Mouse (Mus musculus) left cerebral cortex, adult 18-20 months (tissue): Measurements from ENCODE around the gene Smyd1. TPM values are rescaled to one million over a fixed set of nuclear protein-coding genes. Genes with fewer than 3 reads are reported as not detected.
A peak's percentile ranks its signal among the peaks of the same experiment; 100 is the strongest.
"Not testable (repeated sequence)": the region's sequence is repeated elsewhere in the genome, so short reads cannot be mapped to it uniquely, and the experiment has no call there.

Source experiments
- DNase-seq, 2 experiments: peaks; one replicate each; pipeline ENCODE4 v3.0.0; 2021 to 2022; ENCODE audit warnings: low spot score in 2 of 2, mixed read lengths in 1 of 2
- long read RNA-seq, 2 experiments: library from polyadenylated mRNA; stranded (forward); transcript quantifications; one replicate each; pipeline ENCODE4 v2.0.0; 2021
- total RNA-seq, 2 experiments: library from RNA; stranded (reverse); gene quantifications; 2 replicates each; pipeline ENCODE4 v1.2.3; 2021

Gene Smyd1
- under 1 TPM; 0.16 to 0.70 TPM for total RNA-seq
- long read RNA-seq, experiment 1, partial matches to known transcripts, result 0 of 1 reads
- long read RNA-seq, experiment 1, other reads (novel, unspliced or antisense), result 1 of 1 reads
- long read RNA-seq, experiment 2, result 0 reads

DNA sequence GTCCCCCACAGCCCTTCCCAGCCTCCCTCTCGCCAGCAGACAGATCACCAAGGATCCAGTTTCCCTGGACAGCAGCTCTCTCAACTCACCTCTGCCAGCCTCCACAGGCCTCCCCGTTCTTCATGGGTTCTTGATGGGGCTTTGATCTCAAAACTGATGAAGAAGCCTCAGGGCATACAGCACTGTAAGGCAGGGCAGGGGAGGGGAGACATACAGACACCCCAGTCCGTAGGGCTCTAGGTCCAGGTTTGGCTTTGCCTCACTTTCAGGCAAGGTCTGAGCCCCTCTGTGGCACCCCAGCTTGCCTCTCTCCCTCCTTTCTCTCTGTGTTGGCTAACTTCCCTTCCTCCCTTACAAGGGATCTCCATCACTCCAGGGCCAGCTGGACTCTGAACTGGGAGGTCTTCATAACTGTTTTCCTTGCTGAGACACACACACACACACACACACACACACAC lies at the start of gene Smyd1:
Gene Smyd1, minus strand, starts transcription at position 408 of the 458 bp plus-strand sequence.
- no peak for DNase-seq

DNA sequence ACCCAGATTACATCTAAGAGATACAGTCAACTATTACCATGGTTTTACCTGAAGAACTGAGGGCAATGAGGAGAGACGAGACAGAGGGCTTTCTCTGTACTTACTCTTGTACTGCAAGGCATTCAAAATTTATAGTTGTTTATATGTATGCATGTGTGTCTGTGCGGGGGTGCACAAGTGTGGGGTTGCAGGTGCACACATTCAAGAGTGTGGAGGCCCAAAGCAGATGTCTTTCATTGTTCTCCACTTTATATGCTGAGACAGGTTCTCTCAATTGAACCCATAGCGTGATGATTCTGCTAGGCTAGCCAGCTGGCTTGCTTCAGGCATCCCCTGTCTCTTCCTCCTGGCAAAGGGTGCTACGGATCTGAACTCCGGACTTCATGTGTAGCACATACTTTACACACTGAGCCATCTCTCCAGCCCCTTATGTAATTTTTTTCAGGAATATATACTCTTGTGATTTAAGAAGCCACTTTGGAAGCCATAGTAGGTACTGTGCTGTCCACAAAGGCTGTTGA lies 49.1 kb upstream of the Smyd1 start:
- no peak for DNase-seq

DNA sequence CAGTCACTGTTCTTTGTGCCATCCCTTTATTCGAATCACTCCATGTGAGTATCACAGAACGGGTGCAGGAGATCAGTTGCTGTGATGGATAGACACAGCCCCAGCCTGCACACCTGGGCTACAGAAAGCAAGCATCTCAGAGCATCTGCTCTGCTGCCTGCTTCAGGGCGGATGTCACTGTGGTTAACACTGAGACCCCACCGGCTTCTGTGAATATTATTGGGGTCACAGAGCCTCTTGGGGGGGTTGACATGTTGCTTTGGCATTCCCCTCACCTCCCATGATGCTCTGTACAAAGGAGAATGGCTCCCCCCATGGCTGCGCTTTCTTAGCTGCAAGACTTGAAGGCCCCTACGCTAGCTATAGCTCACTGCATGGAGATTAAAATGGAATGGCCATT lies 47.4 kb upstream of the Smyd1 start:
- no peak for DNase-seq

DNA sequence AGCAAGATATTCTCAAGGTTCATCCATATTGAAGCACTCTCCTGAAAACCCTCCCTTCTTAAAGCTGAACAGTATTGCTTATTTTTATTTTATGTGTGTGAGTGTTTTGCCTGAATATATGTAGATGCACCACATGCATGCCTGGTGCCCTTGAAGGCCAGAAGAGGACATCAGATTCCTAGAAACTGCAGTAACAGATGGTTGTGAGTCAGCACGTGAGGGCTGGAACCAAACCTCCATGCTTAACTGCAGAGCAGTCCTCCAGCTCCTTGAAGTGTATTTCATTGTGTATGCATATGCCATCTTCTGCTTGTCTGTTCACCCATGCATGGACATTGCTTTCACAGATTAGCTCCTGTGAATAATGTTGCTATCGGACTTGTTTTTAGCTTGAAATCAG lies 42.0 kb upstream of the Smyd1 start:
- DNase-seq, result peak in 1 of 2 experiments; percentile 9

DNA sequence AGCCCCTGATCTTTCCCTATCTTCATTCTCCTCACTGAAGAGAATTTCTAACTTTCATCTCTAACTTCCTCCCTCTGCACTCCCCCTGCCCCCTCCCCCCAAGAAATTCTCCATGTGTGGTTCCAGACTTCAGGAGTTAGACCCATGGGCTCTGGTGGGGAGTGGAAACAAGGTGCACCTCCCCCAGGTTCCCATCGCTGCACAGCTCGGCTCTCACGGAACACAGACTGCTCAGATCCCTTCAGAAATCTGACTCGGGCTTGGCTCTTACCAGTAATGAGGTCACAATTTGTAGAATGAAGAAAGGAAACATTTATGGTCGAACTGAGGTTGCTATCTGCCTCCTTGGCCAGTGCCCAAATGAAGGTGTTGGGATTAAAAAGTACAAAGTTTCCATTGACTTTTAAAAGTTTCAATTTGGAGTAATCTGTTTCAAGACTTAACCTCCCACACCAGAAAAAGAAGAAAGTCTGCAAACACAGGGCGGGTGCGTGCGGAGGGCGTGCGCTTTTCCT lies 39.2 kb upstream of the Smyd1 start:
- no peak for DNase-seq

DNA sequence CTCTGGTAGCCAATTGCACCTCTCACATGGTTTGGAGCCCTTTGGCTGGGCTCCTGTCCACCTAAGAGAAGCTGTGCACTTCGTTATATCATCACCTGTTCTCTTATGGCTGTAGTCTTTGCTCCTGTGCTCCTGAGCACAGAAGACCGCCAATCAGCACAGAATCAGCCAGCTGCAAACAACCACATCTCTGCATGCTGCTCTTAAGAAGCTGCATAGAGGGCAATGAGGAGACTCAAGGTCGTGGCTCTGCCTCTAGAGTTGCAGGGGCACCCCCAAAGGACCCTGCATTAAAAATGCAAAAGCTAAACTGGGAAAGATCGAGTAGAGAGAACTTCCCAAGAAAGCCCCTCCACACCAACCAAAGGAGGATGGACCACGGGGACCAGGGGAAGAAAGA lies 38.7 kb upstream of the Smyd1 start:
- DNase-seq, result no peak

DNA sequence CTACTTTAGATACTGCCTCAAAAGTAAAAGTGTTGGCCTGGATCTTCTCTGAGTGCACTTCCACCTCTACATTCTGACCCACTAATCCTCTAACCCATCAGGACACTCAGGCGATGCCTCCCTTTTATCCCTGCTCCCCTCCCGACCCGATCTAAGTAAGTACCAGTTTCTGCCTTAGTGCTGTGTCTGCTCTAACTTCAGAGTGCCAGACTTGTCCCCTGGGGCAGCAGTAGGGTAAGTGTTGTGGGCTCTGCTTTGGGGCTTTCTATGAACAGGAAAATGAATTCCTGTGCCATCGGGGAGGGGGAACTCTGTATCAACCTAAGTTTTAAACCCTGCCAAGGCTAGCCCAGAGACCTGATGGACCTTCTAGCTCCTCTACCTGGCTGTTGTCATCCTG lies 38.2 kb upstream of the Smyd1 start:
- no peak for DNase-seq

DNA sequence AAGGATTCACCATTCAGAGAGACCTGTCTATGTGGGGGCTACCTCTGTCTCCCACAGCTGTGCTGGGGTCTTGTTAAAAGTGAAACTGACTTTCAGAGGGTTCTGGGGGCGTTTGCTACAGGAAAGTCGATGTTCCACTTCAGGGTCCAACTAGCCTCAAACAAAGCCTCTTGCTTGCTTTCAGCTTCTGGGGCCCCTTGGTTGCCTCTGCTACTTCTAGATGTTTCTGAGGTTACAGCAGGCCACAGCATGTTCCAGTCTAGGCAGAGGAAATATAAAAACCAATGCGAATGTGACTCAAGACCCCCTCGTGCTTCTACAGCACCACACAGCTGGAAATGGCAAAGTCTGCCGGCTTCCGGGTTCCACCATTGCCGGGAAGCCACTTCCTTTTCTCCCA lies 35.5 kb upstream of the Smyd1 start:
- no peak for DNase-seq

DNA sequence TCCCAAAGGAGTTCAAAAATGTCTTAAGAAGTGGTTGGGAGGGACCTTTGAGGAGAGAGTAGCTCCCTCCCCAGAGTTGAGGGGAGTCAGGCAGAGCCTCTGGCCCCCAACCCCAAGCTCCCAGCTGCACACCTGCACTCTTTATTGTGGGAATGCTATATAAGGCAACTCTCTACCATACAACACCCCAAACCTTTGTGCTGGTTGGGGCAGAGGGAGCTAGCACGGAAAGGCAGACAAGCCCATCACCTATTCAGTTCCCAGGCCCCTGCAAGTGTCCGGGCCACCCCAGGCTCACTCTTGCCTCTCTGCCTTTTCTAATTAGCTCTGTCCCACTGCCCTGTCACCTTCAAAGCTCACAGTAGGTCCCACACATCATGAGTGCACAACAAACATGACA lies 31.7 kb upstream of the Smyd1 start:
- DNase-seq, result no peak

DNA sequence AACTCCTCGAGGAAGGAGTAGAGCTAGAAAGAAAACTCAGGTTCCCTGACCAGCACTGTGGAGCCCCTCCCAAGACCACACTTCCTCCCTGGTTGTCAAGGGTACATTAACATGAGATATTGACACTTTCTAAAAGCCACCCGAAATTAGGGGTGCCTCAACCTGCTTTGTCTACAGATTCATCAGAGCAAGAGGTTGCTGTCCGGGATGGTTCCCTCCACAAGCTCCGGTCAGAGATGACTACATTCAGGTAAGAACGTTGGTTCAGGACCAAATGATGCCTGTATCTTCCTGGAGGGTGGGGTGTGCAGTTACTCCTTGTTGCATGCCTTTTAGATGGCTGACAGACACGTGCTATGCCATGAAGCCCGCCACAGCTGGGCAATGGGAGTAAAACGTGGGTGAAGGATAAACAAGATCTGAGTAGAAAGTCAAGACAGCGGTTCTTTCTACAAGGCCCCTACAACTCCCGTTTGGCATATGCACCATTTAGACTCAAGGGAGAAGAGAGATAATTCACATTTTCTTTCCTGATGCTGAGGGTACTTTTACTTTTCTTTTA lies 30.9 kb upstream of the Smyd1 start:
- DNase-seq, result no peak

DNA sequence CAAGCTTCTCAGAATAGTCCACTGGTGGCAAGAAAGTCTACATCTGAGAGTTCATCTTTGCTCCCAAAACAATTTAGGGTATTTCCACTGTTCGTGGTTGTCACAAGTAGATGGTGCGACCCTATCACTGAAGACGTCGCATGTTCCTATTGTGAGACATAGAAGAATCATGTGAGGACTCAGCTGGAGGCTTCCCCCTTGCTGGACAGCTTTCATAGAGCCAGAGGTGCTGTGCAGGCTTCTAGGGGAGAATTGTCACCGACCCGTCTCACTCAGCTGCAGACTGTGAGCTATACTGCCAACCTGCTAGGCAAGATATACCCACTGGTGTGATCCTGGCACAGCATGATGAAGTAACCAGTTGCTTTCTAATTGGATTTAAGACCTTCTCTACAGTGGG lies 30.2 kb upstream of the Smyd1 start:
- no peak for DNase-seq

DNA sequence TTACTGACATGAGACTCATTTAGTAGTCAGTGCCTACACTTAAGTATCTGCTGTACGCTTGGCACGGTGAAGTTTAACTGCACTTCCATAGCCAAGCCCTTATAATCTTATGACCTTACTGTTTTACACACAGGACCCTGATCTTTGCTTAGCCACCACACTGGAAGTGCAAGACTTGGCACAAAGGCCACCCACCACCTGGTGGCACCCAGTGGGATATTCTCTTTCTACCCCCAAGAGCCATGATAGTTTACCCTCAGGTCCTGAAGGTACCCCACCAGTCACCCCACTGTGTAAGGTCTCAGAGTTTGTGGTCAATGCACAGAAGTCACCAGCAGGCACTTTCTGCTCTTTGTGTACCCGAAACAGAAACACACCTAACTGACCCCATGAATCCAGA lies 29.2 kb upstream of the Smyd1 start:
- DNase-seq, result no peak

DNA sequence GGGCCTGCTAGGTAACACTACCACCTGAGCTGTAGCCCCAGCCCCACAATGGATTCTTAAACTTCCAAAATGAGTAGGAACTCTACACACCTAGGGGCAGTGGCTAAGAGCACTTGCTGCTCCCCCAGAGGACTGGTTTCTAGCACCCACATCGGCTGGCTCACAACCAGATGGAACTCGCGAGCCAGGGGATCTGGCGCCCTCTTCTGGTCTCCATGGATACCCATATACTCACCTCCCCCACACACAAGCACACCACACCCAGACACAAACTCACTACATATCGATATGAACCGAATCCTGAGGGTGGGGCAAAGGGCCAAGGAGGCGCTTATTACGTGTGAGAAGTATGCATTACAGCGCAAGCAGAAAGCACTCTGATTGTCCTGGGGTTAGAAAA lies 26.0 kb upstream of the Smyd1 start:
- no peak for DNase-seq

DNA sequence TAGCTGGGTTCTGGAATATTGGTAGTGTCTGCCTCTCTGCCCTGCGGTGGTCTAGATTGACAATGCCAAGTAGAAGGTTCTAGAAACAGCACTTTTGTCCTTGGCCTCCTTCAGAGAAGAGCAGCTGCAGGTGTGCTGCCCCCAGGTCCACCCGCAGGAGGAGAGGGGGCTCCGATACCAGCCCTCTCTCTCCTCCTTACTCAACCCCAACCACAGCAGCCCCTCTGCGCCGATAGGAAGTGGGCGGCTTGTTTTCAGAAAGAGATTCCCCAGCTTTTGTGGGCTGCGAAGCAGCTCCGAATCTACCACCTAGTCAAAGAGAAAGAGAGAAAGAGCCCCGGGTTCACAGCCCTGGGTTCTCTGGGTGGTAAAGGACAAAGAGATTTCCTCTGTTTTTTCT lies 19.1 kb upstream of the Smyd1 start:
- no peak for DNase-seq

DNA sequence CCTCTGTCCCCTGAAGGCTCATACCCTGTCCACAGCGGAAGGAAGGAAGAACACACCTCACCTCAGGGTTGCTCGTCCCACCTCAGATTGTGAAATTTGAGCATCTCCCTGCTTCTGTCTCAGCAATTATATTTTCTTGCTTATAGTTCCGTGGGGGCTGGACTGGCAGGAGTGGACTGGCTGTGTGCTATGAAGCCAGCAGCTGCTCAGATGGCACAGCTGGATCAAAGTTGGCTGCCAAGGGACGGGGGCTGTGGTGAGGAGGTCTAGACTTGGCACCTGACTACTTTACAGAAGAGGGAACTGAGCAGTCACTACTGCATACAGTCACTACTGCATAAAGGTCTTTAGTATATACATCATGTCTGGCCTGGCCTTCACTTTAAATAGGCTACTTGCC lies 17.3 kb upstream of the Smyd1 start:
- no peak for DNase-seq

DNA sequence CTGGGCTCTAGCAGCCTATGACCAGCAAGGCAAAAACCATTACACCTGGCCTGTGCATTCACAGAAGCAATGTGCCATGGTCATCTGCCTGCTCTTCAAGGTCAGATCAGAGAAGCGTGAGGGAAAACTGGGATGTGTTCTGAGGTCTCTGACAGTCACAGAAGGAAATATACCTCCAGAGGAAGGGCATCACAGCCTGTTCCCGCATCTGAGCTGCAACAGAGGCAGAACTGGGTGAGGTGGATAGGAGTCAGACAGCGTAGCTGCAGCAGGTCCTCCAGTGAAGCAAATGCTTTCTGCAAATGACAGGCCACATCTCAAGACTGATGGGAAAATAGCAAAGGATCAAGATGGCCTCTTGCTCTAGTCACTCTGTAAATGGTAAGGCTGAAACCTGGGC lies 16.9 kb upstream of the Smyd1 start:
- DNase-seq, result no peak

DNA sequence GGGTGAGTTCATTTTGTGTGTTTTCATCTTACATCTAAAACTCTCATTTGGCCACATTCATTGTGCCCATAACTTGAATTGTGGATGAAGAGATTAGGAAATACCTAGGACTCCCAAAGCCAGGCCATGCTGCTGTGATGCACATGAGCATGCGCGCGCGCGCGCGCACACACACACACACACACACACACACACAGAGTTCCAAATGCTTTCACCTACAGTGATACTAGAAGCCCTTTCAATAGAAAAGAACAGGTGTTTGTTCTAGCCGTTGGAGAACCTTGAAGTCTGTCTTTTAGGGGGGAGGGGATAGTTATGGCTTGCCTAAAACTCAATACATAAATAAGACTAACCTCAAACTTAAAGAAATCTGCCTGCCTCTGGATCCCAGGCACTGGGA lies 15.6 kb upstream of the Smyd1 start:
- DNase-seq, result no peak

DNA sequence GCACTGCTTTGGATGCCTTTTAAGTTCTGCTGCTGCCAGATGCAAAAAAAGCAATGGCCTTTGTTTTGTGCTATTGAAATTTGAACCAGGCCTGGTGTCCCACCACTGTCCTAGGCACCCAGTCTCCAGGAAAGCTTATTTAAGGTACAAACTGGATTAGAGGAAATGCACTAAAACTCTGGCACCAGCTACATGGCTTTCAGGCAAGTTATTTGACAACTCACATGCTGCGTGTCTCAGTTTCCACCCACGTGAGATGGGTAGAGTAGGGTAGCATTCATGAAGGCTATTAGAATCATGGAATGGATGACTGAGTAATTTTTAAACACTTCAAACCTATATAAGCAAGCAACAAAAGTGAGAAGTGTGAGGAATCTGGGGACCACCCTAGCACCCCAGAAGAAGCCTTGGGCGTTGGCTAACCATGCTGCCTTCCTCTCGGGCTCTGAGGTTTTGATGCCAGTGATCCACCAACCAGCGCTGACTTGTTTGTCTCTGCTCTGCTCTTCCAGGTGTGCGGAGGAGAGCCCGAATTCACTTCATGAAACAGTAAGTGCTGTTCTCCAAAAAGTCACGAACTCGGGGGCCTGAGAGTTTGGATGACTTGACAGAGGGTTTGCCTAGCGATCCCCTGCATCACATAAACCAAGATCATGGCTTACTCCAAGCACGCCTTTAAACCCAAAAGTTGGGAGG lies 11.7 kb upstream of the Smyd1 start:
- DNase-seq, result no peak

DNA sequence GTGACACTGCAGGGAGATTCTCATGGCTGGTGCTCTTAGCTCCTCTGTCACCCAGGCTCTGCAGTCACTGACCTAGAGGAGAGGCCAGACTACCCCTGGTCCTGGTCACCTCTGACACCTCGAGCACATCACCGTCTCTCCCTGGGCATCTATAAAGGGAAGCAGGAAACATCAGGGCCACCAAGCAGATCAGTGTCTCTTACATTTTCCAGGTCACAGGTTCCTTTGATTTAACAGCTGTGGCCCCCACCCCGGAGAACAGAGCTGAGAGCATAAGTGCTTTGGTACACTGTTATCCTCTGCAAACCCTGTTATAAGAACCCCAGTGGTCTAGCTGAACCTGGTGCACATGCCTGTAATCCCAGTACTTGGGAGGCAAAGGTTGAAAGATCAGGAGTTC lies 11.0 kb upstream of the Smyd1 start:
- no peak for DNase-seq

DNA sequence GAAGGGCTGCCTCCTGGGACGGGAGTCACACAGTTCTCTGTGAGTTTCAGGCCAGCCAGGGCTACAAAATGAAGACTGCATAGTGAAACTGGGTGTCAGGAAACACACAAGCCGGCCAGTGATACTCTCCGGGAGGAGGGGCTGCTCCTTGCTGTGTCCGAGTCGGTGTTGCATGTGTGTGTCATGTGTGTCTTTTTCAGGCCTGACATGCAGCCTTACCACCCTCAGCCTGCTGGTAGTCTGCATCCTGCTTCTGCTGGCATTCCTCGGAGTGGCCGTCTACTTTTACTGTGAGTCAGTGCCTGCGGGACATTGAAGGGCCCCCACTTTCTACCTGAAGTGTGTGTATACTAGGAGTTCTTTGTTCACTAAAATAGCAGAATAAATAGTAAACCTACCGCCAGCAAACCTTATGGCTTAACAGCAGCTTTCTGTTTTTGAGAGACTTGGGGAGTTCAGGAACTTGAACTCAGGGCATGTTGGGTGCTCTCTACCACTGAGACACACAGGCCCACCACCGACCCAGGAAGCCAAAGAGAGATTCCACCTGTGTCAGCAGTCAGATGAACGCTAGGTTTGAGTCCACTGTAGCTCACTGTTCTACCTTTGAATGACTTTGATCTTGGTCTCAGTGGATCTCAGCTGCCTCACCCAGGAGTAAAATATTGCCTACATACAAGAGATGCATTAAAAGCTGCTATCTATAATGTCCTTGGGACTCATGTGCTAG lies 10.4 kb upstream of the Smyd1 start:
- DNase-seq, result no peak

DNA sequence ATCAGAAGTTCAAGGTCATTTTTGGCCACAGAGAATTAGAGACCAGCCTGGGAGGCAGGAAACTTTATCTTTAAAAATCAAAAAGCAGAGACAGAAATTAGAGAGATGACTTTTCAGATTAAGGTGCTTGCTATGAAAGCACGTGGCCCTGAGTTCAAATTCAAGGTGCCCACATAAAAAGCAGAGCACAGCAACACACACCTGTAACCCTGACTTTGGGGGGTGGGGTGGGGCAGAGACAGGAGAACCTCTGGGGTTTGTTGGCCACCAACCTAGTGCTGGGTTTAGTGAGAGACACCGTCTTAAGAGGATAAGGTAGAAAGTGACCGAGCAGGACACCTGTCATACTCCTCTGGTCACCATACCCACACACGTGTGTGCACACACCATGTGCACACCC lies 9.5 kb upstream of the Smyd1 start:
- DNase-seq, result not testable (repeated sequence)

DNA sequence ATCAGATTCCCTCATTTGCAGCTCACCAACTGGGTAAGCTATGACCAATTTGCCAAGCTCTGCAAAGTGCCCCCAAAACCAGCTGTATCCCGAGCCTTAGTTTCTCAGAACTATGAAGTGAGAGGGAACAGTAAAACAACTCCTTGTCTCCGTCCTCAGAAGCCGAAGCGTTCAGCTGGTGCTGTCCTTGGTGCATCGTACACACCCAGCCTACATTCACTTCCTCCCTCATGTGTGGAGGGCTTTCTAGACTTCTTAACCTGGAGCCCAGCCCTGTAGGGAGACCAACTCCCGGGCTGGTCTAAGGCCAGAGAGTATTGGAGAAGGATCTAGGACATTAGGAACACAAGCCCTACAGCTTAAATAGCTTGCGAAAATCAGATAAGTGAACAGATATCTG lies 8.5 kb upstream of the Smyd1 start:
- DNase-seq, result no peak
